Mouse (Mus musculus): ENCODE results near the gene Mpp6.

GRCm38 (mm10) chr6:50222351-50222750 is 112.3 kb downstream of the Mpp6 start:
- TF ChIP-seq CTCF (IDR thresholded peaks at IDR 0.05; ENCODE audit: low read depth) (no peak), EP300 (IDR thresholded peaks at IDR 0.05; ENCODE audit: low read depth) (no peak)
